Mouse (Mus musculus): ENCODE measurements around the gene Trir. TPM values are rescaled to one million over a fixed set of nuclear protein-coding genes. Genes with fewer than 3 reads are reported as not detected.

Trir gene
- polyA plus RNA-seq, 1 experiment from 2014 or later = 164 TPM

DNA sequence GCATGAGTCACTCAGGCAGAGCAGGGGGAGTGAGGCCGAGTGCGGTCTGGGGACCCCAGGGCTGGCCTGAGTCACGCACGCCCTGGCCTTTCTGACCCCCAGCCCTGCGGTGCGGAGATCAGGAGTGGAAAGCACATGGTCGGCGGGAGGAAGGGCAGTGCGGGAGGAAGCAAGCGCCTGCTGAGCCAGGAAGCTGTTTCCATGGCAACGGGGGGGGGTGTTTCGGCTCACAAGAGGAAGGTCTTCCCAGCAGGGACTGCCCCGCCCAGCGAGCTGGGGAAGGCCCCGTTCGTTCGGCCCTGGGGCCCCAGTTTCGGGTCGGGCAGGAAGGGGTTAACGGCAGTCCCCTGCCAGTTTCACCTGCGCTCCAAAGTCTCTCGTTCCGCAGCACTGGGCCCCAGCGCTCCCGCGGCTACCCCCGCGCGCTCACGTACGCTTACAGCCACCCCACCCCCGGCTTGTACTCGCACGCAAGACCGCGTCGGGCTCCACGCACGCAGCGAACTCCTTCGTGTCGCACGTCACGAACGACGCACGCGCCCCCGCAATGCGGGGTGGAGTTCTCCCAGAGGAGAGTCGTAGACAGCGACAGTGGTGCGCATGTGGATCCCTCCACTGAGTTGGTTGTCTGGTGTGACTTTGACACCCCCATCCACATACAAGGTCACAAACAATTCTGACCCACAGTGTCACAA, 40.8 kb upstream of the Trir start:
- WGBS = 0% methylated on average over 52 of the region's 53 CpGs
- H3K4me1 ChIP-seq = peaks cover 37% of the 10 kb centered on the region
- ATAC-seq (ENCODE audit: low FRiP score, low read depth) = no peak
- H3K27ac ChIP-seq (replicated peaks) = no peak overlapping the region; the same call in 1 of the 2 replicates
- peaks cover 83% of the 10 kb centered on the region for H3K27me3 ChIP-seq
- H3K9me3 ChIP-seq = no peaks in the 10 kb centered on the region
- H3K4me3 ChIP-seq = peak overlapping the region; percentile 51
- H3K9ac ChIP-seq (replicated peaks) = peak overlapping the region; percentile 51
- H3K36me3 ChIP-seq = no peaks in the 10 kb centered on the region
- H3K4me2 ChIP-seq (replicated peaks) = peak overlapping the region; percentile 93

- WGBS = 48% methylated on average over 8 of the region's 8 CpGs
- no peak overlapping the region for H3K27ac ChIP-seq (replicated peaks)
- H3K27me3 ChIP-seq = peaks cover 78% of the 10 kb centered on the region
Measured at GRCm38 (mm10) chr8:84986379-84986945, 40.2 kb upstream of the Trir start.

GRCm38 (mm10) chr8:84987388-84987787, 39.2 kb upstream of the Trir start:
- no peaks in the 10 kb centered on the region for H3K9me3 ChIP-seq
- H3K4me1 ChIP-seq = peaks cover 37% of the 10 kb centered on the region
- no peak overlapping the region for H3K9ac ChIP-seq (replicated peaks)
- no peaks in the 10 kb centered on the region for H3K36me3 ChIP-seq
- no peak for ATAC-seq (ENCODE audit: low FRiP score, low read depth)
- H3K27me3 ChIP-seq = peaks cover 69% of the 10 kb centered on the region
- no peak overlapping the region for H3K4me3 ChIP-seq
- no peak overlapping the region for H3K27ac ChIP-seq (replicated peaks)
- no peak overlapping the region for H3K4me2 ChIP-seq (replicated peaks)
- 88% methylated on average over 5 of the region's 5 CpGs for WGBS

More at GRCm38 (mm10) chr8:84986379-84986945, 40.2 kb upstream of the Trir start:
- peaks cover 37% of the 10 kb centered on the region for H3K4me1 ChIP-seq
- no peaks in the 10 kb centered on the region for H3K9me3 ChIP-seq
- H3K36me3 ChIP-seq = no peaks in the 10 kb centered on the region
- peak overlapping the region; percentile 93 for H3K4me2 ChIP-seq (replicated peaks)
- ATAC-seq (ENCODE audit: low FRiP score, low read depth) = no peak
- H3K4me3 ChIP-seq = peak overlapping the region; percentile 51
- H3K9ac ChIP-seq (replicated peaks) = peak overlapping the region; percentile 51; the same call in 1 of the 2 replicates

GRCm38 (mm10) chr8:84987903-84988302, 38.7 kb upstream of the Trir start:
- Histone ChIP-seq H3K27me3 (peaks cover 63% of the 10 kb centered on the region), H3K9ac (replicated peaks) (no peak overlapping the region), H3K36me3 (no peaks in the 10 kb centered on the region), H3K4me2 (replicated peaks) (no peak overlapping the region), H3K27ac (replicated peaks) (no peak overlapping the region), H3K4me3 (no peak overlapping the region), H3K4me1 (peaks cover 37% of the 10 kb centered on the region), H3K9me3 (no peaks in the 10 kb centered on the region)
- 64% methylated on average over 2 of the region's 2 CpGs for WGBS
- no peak for ATAC-seq (ENCODE audit: low FRiP score, low read depth)

DNA sequence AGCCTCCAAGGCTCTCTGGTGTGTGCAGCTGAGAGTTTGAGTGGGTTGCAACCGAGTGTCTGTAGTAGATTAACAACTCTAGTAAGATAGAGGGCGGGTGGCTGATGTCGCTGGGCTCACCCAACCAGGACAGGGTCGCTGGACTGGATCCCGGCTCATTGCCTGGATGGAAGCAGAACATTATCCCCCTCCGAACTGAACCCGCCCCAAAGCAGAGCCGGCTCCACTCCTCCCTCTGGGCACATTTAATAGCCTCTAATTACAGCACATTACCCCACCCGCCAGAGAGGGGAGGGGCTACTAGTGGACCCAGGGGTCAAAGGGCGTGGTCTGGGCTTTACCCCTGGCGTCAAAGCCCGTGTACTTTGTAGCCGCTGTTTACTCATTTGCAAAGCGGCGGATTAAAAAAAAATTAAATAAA, 37.3 kb upstream of the Trir start:
- peaks cover 37% of the 10 kb centered on the region for H3K4me1 ChIP-seq
- no peak for ATAC-seq (ENCODE audit: low FRiP score, low read depth)
- H3K27ac ChIP-seq (replicated peaks) = no peak overlapping the region
- H3K4me2 ChIP-seq (replicated peaks) = 0 out of 2 replicates have a peak overlapping the region, but pooled peaks have one; percentile 92
- H3K9ac ChIP-seq (replicated peaks) = no peak overlapping the region
- H3K9me3 ChIP-seq = no peaks in the 10 kb centered on the region
- H3K4me3 ChIP-seq = no peak overlapping the region
- H3K36me3 ChIP-seq = no peaks in the 10 kb centered on the region
- peaks cover 62% of the 10 kb centered on the region for H3K27me3 ChIP-seq
- WGBS = 12% methylated on average over 14 of the region's 15 CpGs

- H3K9me3 ChIP-seq = no peaks in the 10 kb centered on the region
- H3K36me3 ChIP-seq = no peaks in the 10 kb centered on the region
- peak overlapping the region; percentile 68 for H3K9ac ChIP-seq (replicated peaks)
- ATAC-seq (ENCODE audit: low FRiP score, low read depth) = peak; percentile 31
- H3K4me2 ChIP-seq (replicated peaks) = peak overlapping the region; percentile 92
- H3K4me3 ChIP-seq = peak overlapping the region; percentile 59
- peak overlapping the region; percentile 65 for H3K27ac ChIP-seq (replicated peaks)
- H3K27me3 ChIP-seq = peaks cover 62% of the 10 kb centered on the region
- under 1% methylated on average over 15 of the region's 15 CpGs for WGBS
- peaks cover 33% of the 10 kb centered on the region for H3K4me1 ChIP-seq
Measured at GRCm38 (mm10) chr8:84989810-84990209, 36.8 kb upstream of the Trir start.

- Histone ChIP-seq H3K4me2 (replicated peaks) (peak within 1 kb of the TSS; percentile 92), H3K9ac (replicated peaks) (peak within 1 kb of the TSS; percentile 75), H3K9me3 (no peaks in the 10 kb centered on the region), H3K4me1 (peaks cover 28% of the 10 kb centered on the region), H3K27ac (replicated peaks) (peak within 1 kb of the TSS; percentile 65), H3K4me3 (peak within 1 kb of the TSS; percentile 59), H3K27me3 (peaks cover 63% of the 10 kb centered on the region), H3K36me3 (no peaks in the 10 kb centered on the region)
- ATAC-seq (ENCODE audit: low FRiP score, low read depth) = peak; percentile 92
- WGBS = under 1% methylated on average over 28 of the region's 28 CpGs
Measured at GRCm38 (mm10) chr8:84990349-84990748, 36.3 kb upstream of the Trir start, which contains the start of gene Hook2. TSS of gene Hook2 (plus strand) at chr8:84990603.

DNA sequence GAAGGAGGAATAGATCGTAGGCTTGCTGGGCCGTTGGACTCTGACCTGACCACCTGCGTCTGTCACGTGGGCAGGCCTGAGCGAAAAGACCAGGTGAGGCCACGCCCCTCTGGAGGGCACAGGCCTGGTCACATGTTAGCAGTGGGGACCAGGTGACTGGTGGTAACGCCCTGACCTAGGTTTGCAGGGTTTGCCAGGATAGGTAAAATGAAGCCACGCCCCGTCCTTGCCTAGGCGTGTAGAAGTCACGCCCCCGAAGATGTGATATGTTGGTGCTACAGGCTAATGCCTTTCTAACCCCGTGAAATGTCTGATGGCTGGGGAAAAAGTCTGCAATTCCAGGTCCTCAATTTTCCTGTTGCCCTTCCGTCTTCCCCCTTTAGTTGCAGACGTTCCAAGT, 35.8 kb upstream of the Trir start:
- peak; percentile 35 for ATAC-seq (ENCODE audit: low FRiP score, low read depth)
- no peaks in the 10 kb centered on the region for H3K9me3 ChIP-seq
- H3K27ac ChIP-seq (replicated peaks) = peak overlapping the region; percentile 65; the same call in 1 of the 2 replicates
- H3K4me2 ChIP-seq (replicated peaks) = peak overlapping the region; percentile 92
- peak overlapping the region; percentile 75 for H3K9ac ChIP-seq (replicated peaks)
- H3K36me3 ChIP-seq = no peaks in the 10 kb centered on the region
- H3K27me3 ChIP-seq = peaks cover 62% of the 10 kb centered on the region
- H3K4me1 ChIP-seq = peaks cover 28% of the 10 kb centered on the region
- peak overlapping the region; percentile 59 for H3K4me3 ChIP-seq
- WGBS = 4% methylated on average over 15 of the region's 15 CpGs

GRCm38 (mm10) chr8:84994375-84994774, 32.2 kb upstream of the Trir start:
- ATAC-seq (ENCODE audit: low FRiP score, low read depth) = no peak
- WGBS = 95% methylated on average over 9 of the region's 9 CpGs
- H3K27ac ChIP-seq (replicated peaks) = no peak overlapping the region

DNA sequence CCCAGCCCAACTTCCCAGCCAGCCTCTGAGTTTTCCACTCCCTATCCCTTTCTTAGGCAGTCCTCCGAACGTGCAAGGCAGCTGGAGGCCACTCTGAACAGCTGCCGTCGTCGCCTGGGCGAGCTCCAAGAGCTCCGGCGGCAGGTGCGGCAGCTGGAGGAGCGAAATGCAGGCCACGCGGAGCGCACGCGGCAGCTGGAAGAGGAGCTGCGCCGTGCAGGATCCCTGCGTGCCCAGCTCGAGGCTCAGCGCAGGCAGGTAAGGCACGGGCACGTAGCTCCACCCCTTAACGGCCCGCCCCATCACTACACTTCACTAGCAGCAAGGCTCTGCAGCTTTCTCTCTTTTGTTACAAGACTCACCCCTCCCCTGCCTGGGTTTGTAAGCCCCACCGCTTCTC, 30.9 kb upstream of the Trir start:
- WGBS = 22% methylated on average over 25 of the region's 25 CpGs
- Histone ChIP-seq H3K4me1 (peaks cover 25% of the 10 kb centered on the region), H3K4me2 (replicated peaks) (0 out of 2 replicates have a peak overlapping the region, but pooled peaks have one; percentile 13), H3K27ac (replicated peaks) (no peak overlapping the region; the same call in 1 of the 2 replicates), H3K36me3 (no peaks in the 10 kb centered on the region), H3K9ac (replicated peaks) (no peak overlapping the region), H3K9me3 (no peaks in the 10 kb centered on the region), H3K4me3 (no peak overlapping the region), H3K27me3 (peaks cover 30% of the 10 kb centered on the region)
- no peak for ATAC-seq (ENCODE audit: low FRiP score, low read depth)

More at GRCm38 (mm10) chr8:84994375-84994774, 32.2 kb upstream of the Trir start:
- no peak overlapping the region for H3K4me2 ChIP-seq (replicated peaks)
- no peaks in the 10 kb centered on the region for H3K9me3 ChIP-seq
- H3K9ac ChIP-seq (replicated peaks) = no peak overlapping the region
- no peaks in the 10 kb centered on the region for H3K36me3 ChIP-seq
- peaks cover 32% of the 10 kb centered on the region for H3K4me1 ChIP-seq
- H3K27me3 ChIP-seq = peaks cover 31% of the 10 kb centered on the region
- no peak overlapping the region for H3K4me3 ChIP-seq

- Histone ChIP-seq H3K27ac (replicated peaks) (no peak overlapping the region), H3K4me1 (peaks cover 19% of the 10 kb centered on the region), H3K9me3 (no peaks in the 10 kb centered on the region), H3K27me3 (peaks cover 30% of the 10 kb centered on the region), H3K9ac (replicated peaks) (no peak overlapping the region), H3K36me3 (no peaks in the 10 kb centered on the region), H3K4me3 (no peak overlapping the region), H3K4me2 (replicated peaks) (no peak overlapping the region)
- 78% methylated on average over 5 of the region's 5 CpGs for WGBS
- no peak for ATAC-seq (ENCODE audit: low FRiP score, low read depth)
Measured at GRCm38 (mm10) chr8:84996978-84997377, 29.6 kb upstream of the Trir start.

- WGBS = 3% methylated on average over 19 of the region's 19 CpGs
- Histone ChIP-seq H3K27ac (replicated peaks) (0 out of 2 replicates have a peak overlapping the region, but pooled peaks have one; percentile 35), H3K4me1 (peaks cover 19% of the 10 kb centered on the region), H3K27me3 (peaks cover 30% of the 10 kb centered on the region), H3K4me3 (peak overlapping the region; percentile 12), H3K9ac (replicated peaks) (0 out of 2 replicates have a peak overlapping the region, but pooled peaks have one; percentile 15), H3K36me3 (0 out of 2 replicates have a peak, but pooled peaks cover 4% of the 10 kb centered on the region), H3K9me3 (no peaks in the 10 kb centered on the region), H3K4me2 (replicated peaks) (peak overlapping the region; percentile 43)
- peak; percentile 82 for ATAC-seq (ENCODE audit: low FRiP score, low read depth)
Measured at GRCm38 (mm10) chr8:84997649-84998295, 28.9 kb upstream of the Trir start.

Data from midbrain, embryonic 12.5 days (tissue).